Mouse (Mus musculus): Measurements from ENCODE around the gene Gm10961.

Gene Gm10961

GRCm38 (mm10) chr3:107630682-107631522 is at the start of gene Gm10961:
Gene Gm10961 (plus strand): TSS chr3:107631322.
- DNase-seq: peak; percentile 34

- no peak for DNase-seq
Measured at GRCm38 (mm10) chr3:107582130-107582874, 48.8 kb upstream of the Gm10961 start.

- DNase-seq: no peak
Measured at GRCm38 (mm10) chr3:107582875-107583767, 48.0 kb upstream of the Gm10961 start.

DNA sequence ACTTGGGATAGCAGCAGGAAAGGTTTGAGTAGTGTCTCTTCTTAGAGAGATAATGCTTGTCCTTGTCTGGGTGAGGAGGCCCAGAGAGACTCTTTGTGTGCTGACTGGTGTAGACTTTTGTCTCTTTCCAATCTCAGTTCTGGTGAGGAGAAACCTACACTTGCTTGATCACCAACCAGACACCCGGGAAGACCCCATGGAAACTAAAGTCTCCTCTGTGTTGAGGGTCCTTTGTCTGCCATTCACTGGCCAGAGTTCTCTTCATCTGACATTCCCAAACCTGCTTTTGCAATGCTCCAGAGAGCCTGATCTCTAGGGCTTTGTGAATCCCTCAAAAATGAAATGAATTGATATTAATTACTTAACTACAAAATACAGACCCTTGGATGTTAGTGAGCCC is 47.2 kb upstream of the Gm10961 start:
- no peak for DNase-seq

DNA sequence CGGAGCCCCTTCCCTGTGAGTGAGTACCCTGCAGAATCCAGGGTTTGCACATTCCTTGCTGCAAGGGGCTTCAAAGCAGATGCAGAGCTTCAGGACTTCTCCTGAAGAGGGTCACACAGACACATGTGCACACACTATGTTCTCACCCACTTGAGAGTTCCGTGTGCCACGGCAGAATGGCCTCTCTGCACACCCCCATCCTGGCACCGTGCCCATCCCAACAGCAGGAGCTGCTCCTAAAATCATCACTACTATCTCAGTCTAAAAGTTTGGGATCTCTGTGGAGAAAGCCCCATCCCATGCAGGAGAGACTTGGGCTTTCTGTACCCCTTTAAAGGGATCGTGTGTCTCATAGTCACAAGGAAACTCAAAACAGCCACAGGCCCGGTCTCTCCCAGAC is 44.6 kb upstream of the Gm10961 start:
- no peak for DNase-seq

DNA sequence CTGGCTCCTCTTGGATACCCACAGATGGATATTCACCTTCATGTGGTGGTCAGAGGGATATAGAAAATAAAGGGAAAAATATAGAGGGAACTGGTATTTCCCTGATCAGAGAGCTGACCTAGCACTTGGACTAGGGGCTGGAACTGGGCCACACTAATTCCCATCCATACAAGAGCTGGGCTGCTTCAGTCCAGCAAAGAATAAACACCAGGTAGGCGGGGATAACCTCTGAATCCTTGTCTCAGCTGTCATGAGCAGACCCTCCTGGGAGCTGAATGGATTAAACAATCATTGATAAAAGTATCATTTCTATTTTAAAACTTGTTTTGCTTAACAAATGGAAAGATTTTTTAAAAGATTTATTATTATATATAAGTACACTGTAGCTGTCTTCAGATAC is 39.5 kb upstream of the Gm10961 start:
- no peak for DNase-seq

DNA sequence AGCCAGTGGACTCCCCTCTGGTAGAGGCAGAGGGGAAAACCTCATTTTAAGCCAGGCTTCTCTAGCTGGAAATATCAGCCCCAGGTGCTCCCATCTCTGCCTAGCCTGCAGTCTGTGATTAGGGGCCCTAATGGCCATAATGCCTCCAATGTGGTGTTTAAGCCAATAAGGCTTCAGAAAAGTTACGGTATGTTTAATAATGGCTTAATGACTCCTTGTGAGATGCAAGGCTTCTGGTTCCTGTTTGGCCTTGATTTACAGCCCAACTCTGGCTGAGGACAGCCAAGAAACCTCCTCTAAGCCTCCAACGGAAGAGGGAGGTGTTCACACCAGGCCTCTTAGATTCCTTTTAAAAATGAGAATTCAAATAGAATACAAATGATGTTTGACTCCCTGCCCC is 37.5 kb upstream of the Gm10961 start:
- no peak for DNase-seq

- DNase-seq: no peak
Measured at GRCm38 (mm10) chr3:107594662-107595263, 36.4 kb upstream of the Gm10961 start, which contains the start of gene Alx3. Gene Alx3 (plus strand): TSS chr3:107595031.

- no peak for DNase-seq
Measured at GRCm38 (mm10) chr3:107595264-107595937, 35.7 kb upstream of the Gm10961 start.

- no peak for DNase-seq
Measured at GRCm38 (mm10) chr3:107595938-107596461, 35.1 kb upstream of the Gm10961 start.

GRCm38 (mm10) chr3:107596559-107596958 is 34.6 kb upstream of the Gm10961 start:
- no peak for DNase-seq

GRCm38 (mm10) chr3:107597134-107597533 is 34.0 kb upstream of the Gm10961 start:
- DNase-seq: no peak

- DNase-seq: no peak
Measured at GRCm38 (mm10) chr3:107597586-107598389, 33.3 kb upstream of the Gm10961 start.

- no peak for DNase-seq
Measured at GRCm38 (mm10) chr3:107600127-107600526, 31.0 kb upstream of the Gm10961 start.

GRCm38 (mm10) chr3:107605304-107605703 is 25.8 kb upstream of the Gm10961 start:
- no peak for DNase-seq

- no peak for DNase-seq
Measured at GRCm38 (mm10) chr3:107607221-107607620, 23.9 kb upstream of the Gm10961 start.

GRCm38 (mm10) chr3:107608808-107609207 is 22.3 kb upstream of the Gm10961 start:
- DNase-seq: no peak

GRCm38 (mm10) chr3:107609376-107609775 is 21.7 kb upstream of the Gm10961 start:
- no peak for DNase-seq

- no peak for DNase-seq
Measured at GRCm38 (mm10) chr3:107611394-107611793, 19.7 kb upstream of the Gm10961 start.

DNA sequence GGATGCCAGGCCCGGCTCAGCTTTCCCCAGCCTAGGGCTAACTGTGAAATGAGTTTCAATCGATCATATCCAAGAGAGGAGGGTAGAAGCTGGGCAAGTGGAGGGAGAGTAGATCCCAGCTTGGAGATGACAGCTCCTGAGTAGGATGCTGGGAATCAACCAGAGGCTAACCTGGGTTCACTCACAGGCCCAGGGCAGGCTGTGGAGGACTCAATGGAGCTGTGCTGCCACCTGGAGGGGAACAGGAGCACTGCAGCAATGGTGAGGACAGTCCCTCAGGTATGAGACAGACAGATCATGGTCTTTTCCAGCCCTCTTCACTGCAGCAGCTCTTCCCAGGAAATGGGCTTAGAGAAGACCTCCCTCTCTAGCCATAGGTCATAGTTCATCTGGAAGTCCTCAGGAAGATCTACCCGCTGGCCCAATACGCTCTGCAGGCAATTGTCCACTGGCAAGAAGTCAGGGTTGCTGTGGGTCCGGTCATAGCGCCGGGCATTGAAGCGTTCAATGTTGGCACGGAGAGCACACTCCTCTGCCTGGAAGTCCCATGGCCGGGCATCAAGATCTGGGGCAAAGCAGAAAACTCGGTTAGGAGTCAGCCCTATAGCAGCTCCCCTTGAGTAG is 18.1 kb upstream of the Gm10961 start:
- DNase-seq: peak; percentile 44

All from layer of hippocampus, adult 9-11 months (tissue).